Mouse (Mus musculus) limb, embryonic 12.5 days (tissue): ENCODE measurements around the gene Rbm24. TPM values are rescaled to one million over a fixed set of nuclear protein-coding genes. Genes with fewer than 3 reads are reported as not detected.

Experiments used
- ATAC-seq: fragments of 200-750 bp; cut with Nextera tagmentation; 2 replicates; pipeline ENCODE4 v1.8.0; 2017; ENCODE audit warnings: low read depth, moderate TSS enrichment; ENCODE audit not compliant: insufficient number of reproducible peaks, insufficient read depth, low FRiP score, low TSS enrichment
- H3K27ac ChIP-seq: fragments of 300-500 bp; sonication (generic); 2 replicates; pipeline ENCODE4 v1.5.1; 2016; ENCODE audit warnings: mild to moderate bottlenecking, moderate library complexity
- H3K27me3 ChIP-seq: fragments of 300-500 bp; sonication (generic); 2 replicates; pipeline ENCODE4 v1.6.1; 2016; ENCODE audit warnings: mild to moderate bottlenecking, moderate library complexity
- H3K36me3 ChIP-seq: fragments of 300-500 bp; sonication (generic); 2 replicates; pipeline ENCODE4 v1.6.1; 2016; ENCODE audit warnings: mild to moderate bottlenecking, moderate library complexity
- H3K4me1 ChIP-seq: fragments of 300-500 bp; sonication (generic); replicated peaks from 2 replicates; pipeline ENCODE4 v1.6.1; 2016
- H3K4me2 ChIP-seq: fragments of 300-500 bp; sonication (generic); 2 replicates; pipeline ENCODE4 v1.6.1; 2016; ENCODE audit warnings: mild to moderate bottlenecking, moderate library complexity
- H3K4me3 ChIP-seq: fragments of 300-500 bp; sonication (generic); replicated peaks from 2 replicates; pipeline ENCODE4 v1.5.1; 2016; ENCODE audit warnings: mild to moderate bottlenecking
- H3K9ac ChIP-seq: fragments of 300-500 bp; sonication (generic); replicated peaks from 2 replicates; pipeline ENCODE4 v1.6.1; 2016; ENCODE audit warnings: mild to moderate bottlenecking, moderate library complexity
- H3K9me3 ChIP-seq: fragments of 300-500 bp; sonication (generic); 2 replicates; pipeline ENCODE4 v1.6.1; 2016; ENCODE audit warnings: mild to moderate bottlenecking, moderate library complexity
- WGBS: fragments of 180-500 bp; shearing (Covaris S2); methylation state at CpG from one replicate; pipeline ENCODE4 v1.1.7; 2016; 5-methylcytosine and 5-hydroxymethylcytosine counted together
- polyA plus RNA-seq: library from polyadenylated mRNA; unstranded; fragments of >200 nt; fragmentation: Nextera tagmentation; extraction: Ambion mirVana; gene quantifications from 2 replicates; pipeline ENCODE4 v1.2.1, GENCODE M21; 2016

Rbm24 gene
- 3.9 and 8.5 TPM in 2 replicates for polyA plus RNA-seq

DNA sequence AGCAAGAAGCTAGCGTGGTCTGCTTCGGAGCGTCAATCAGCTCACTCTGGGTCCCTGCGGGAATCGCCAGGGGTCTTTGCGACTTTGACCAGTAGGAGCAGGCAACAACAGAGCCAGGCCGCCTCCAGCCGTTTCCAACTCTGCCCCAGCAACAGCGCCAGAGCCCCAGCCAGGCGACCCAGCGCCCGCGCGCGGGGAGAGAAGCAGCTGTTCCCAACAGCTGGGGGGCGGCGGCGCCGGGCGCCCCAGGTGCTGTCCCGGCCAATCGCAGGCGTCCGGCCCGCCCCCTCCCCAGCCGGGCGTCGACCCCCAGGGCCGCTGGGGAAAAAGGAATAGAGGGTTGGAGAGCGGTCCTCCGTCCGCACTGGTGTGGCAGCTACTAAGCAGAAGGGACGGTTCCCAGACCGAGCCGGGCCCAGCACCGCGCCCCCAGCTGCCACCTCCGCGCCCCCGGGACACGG lies at the start of gene Rbm24:
Gene Rbm24, plus strand, starts transcription at position 294 of the 461 bp plus-strand sequence.
- WGBS: under 1% methylated on average over 41 of the region's 41 CpGs
- Histone ChIP-seq H3K4me2 (peak within 1 kb of the TSS; percentile 90), H3K9ac (peak within 1 kb of the TSS; percentile 67), H3K4me1 (0 out of 2 replicates have a peak, but pooled peaks cover 6% of the 10 kb centered on the region), H3K36me3 (no peaks in the 10 kb centered on the region), H3K27me3 (peaks cover 15% of the 10 kb centered on the region), H3K9me3 (no peaks in the 10 kb centered on the region), H3K27ac (no peak within 1 kb of the TSS), H3K4me3 (peak within 1 kb of the TSS; percentile 61)
- peak; percentile 85 for ATAC-seq

DNA sequence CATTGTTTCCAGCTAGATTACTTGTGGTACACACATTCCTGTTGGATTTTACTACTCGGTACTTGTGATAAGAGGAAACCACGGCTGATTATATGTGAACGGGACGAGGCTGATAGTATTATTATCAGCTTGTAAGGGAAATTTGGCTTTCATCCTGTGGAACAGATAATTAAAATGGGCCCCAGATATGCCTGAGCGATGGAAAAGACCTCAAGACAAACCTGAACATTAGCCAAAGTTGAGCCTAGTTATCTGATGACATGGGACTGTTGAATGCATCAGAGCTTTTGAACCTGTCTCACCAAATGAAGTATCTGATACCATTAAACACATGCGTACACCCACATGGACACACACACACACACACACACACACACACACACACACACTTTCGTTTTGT lies 45.4 kb upstream of the Rbm24 start:
- no peak for ATAC-seq
- Histone ChIP-seq H3K36me3 (no peaks in the 10 kb centered on the region), H3K27ac (no peak overlapping the region), H3K4me2 (no peak overlapping the region), H3K27me3 (no peaks in the 10 kb centered on the region), H3K9me3 (no peaks in the 10 kb centered on the region), H3K9ac (no peak overlapping the region), H3K4me3 (no peak overlapping the region), H3K4me1 (no peaks in the 10 kb centered on the region)
- 84% methylated on average over 7 of the region's 7 CpGs for WGBS

DNA sequence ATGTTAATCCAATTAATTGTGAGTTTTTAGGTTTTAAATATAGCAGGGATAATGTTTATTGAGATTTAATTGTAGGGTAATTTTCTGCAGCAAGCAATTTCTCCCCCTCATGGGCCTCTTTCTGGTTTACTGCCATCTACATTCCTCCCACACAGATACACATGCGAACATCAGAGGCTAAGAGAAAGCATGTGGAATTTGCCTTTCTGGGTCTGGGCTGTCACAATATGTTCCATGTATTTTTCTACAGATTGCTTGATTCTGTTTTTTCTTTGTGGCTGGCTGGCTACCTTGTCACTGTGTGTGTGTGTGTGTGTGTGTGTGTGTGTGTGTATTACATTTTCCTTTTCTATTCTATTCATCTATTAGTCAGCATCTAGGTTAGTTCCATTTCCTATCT lies 42.9 kb upstream of the Rbm24 start:
- Histone ChIP-seq H3K9ac (no peak overlapping the region), H3K4me3 (no peak overlapping the region), H3K36me3 (no peaks in the 10 kb centered on the region), H3K4me2 (no peak overlapping the region), H3K27me3 (no peaks in the 10 kb centered on the region), H3K9me3 (no peaks in the 10 kb centered on the region), H3K27ac (no peak overlapping the region), H3K4me1 (no peaks in the 10 kb centered on the region)
- 76% methylated on average over 1 of the region's 1 CpGs for WGBS
- no peak for ATAC-seq

DNA sequence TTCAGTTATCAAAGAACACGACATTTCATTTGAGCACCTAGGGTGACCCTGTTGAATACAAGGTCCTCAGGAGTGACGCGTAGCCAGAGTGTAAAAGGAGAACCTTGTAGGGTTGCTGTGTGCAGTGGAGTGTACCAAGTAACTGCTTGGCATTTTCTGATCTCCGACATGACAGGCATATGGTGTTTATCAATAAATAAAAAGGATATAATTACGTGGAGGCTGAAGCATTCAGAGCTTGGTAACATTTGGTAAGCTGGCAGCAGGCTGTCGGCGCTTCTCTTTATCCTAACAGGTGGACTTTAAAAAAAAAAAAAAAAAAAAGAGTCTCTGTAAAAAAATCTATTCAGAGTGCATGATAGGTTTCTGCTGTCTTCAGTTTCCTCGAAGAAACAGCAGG lies 30.8 kb upstream of the Rbm24 start:
- no peak overlapping the region for H3K4me3 ChIP-seq
- WGBS: 84% methylated on average over 8 of the region's 8 CpGs

DNA sequence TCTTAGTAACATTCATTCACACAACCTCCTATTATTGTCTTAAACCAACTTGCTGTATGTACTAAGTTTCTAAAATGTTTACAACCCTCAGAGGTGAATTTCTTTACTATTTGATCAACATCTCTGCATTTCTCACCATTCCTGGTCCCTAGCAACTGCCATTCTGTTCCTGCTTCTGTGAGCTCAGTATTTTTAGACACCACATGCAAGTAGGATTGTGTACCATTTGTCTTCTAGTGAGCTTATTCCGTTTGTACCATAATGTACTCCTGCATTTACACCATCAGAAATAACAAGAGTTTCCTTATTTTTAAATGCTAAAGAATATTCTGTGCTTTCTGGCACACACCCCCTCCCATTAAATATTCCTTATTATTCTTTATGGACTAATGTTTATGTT lies 26.6 kb upstream of the Rbm24 start:
- no peaks in the 10 kb centered on the region for H3K27me3 ChIP-seq
- WGBS: 69% methylated on average over 1 of the region's 1 CpGs
- no peak for ATAC-seq

More for the DNA sequence above, 30.8 kb upstream of the Rbm24 start:
- Histone ChIP-seq H3K9me3 (no peaks in the 10 kb centered on the region), H3K4me1 (no peaks in the 10 kb centered on the region), H3K36me3 (no peaks in the 10 kb centered on the region), H3K9ac (no peak overlapping the region), H3K27ac (no peak overlapping the region), H3K27me3 (no peaks in the 10 kb centered on the region), H3K4me2 (no peak overlapping the region)
- no peak for ATAC-seq

DNA sequence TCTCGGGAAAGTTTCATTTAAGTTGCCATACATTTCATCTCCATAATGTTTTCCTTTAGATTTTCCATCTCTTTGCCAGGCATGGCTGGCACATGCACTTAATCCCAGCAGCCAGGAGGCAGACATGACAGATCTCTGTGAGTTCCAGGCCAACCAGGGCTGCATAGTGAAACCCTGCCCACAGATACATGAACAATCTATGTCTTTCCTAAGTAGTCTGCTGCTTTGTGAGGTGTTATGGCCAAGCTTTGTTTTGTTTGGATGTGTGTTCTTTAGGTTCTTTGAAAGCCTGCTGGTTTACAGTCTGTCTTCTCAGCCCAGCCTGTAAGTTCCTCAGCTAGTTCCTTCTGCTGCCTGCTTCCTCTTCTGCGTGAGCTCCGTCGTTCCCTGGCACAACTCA lies 25.3 kb upstream of the Rbm24 start:
- Histone ChIP-seq H3K27me3 (no peaks in the 10 kb centered on the region), H3K4me3 (no peak overlapping the region), H3K4me2 (no peak overlapping the region), H3K9ac (no peak overlapping the region), H3K9me3 (no peaks in the 10 kb centered on the region), H3K27ac (no peak overlapping the region), H3K36me3 (no peaks in the 10 kb centered on the region), H3K4me1 (no peaks in the 10 kb centered on the region)
- no peak for ATAC-seq
- 86% methylated on average over 4 of the region's 4 CpGs for WGBS

More for the DNA sequence above, 26.6 kb upstream of the Rbm24 start:
- H3K36me3 ChIP-seq: no peaks in the 10 kb centered on the region
- no peak overlapping the region for H3K9ac ChIP-seq
- no peaks in the 10 kb centered on the region for H3K9me3 ChIP-seq
- no peak overlapping the region for H3K27ac ChIP-seq
- H3K4me3 ChIP-seq: no peak overlapping the region
- no peak overlapping the region for H3K4me2 ChIP-seq
- H3K4me1 ChIP-seq: no peaks in the 10 kb centered on the region

DNA sequence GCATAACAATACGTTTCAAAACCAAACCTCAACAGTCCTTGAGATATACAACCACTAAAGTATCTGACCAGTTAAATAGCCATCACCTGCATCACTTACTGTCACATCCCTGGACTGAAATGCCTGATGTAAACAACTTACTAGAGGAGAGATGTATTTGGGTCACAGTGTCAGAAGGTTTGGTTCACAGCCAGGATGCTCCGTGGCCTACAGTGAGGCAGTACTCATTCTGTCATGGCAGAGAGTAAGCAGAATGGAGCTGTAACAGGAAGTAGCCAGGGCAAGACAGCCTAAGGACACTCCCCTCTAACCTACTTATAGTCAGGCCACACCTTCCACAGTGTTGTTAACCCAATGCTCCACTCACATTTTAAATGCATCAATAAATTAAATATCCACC lies 24.3 kb upstream of the Rbm24 start:
- no peak overlapping the region for H3K4me2 ChIP-seq

DNA sequence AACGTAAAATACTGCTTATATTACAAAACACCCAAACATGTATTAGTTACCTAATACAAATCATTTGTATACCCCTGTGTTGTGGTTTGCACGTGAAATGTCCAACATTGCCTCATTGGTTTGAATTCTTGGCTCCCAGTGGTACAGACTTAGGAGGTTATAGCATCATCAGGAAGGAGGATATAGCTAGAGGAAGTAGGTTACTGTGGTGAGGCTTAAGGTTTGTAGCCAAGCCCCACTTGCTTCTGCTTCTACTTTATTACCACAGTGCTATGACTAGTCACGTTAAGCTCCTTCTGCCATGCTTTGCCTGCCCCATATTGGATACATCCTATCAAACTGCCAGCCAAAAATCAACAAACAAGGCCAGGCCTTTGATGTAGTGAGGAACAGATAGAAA lies 21.0 kb upstream of the Rbm24 start:
- H3K36me3 ChIP-seq: no peaks in the 10 kb centered on the region
- no peaks in the 10 kb centered on the region for H3K27me3 ChIP-seq
- WGBS: 76% methylated on average over 3 of the region's 3 CpGs
- H3K4me1 ChIP-seq: no peaks in the 10 kb centered on the region
- no peak overlapping the region for H3K4me3 ChIP-seq
- H3K9ac ChIP-seq: no peak overlapping the region
- H3K27ac ChIP-seq: no peak overlapping the region
- H3K9me3 ChIP-seq: no peaks in the 10 kb centered on the region
- no peak overlapping the region for H3K4me2 ChIP-seq
- no peak for ATAC-seq

More for the DNA sequence above, 24.3 kb upstream of the Rbm24 start:
- ATAC-seq: no peak
- Histone ChIP-seq H3K4me3 (no peak overlapping the region), H3K27me3 (no peaks in the 10 kb centered on the region), H3K4me1 (no peaks in the 10 kb centered on the region), H3K36me3 (no peaks in the 10 kb centered on the region), H3K27ac (no peak overlapping the region), H3K9ac (no peak overlapping the region), H3K9me3 (no peaks in the 10 kb centered on the region)
- 84% methylated on average over 2 of the region's 2 CpGs for WGBS

DNA sequence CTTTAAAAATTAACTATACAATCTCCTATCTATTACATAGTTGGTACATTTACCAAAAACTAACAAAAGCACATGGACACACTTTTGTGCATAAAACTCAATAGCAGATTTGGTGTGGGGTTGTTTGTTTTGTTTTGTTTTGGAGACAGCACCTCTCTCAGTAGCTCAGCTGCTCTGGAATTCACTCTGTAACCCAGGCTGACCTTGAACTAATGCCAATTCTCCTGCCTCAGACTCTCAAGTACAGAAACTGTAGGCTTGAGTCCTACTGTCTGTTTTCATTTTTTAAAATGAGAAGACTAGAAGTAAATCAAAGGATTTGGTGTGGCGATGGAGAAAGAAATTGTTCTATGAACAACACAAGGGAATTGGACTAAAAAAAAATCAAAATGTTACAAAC lies 11.1 kb upstream of the Rbm24 start:
- ATAC-seq: no peak
- Histone ChIP-seq H3K9ac (no peak overlapping the region), H3K27ac (no peak overlapping the region), H3K4me1 (no peaks in the 10 kb centered on the region), H3K4me3 (no peak overlapping the region), H3K27me3 (no peaks in the 10 kb centered on the region), H3K9me3 (no peaks in the 10 kb centered on the region), H3K4me2 (no peak overlapping the region), H3K36me3 (no peaks in the 10 kb centered on the region)
- WGBS: 95% methylated on average over 1 of the region's 1 CpGs

DNA sequence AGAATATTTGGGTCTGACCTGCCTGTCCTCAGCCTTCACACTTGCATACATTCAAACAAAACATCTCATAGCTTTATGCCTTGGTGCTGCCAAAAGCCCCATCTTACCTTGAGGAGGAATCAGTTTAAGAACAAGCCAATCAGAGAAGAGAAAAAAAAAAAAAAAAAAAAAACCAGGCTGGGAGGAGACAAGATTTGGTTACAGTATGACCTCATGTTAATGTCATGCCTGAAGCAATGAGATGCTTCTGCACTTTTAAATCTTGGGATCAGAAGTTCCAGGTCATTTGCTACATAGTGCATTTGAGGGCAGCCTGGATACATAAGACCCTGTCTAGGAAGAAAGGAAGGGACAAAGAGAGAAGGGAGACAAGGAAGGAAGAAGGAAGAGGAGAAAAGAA lies 6.0 kb upstream of the Rbm24 start:
- no peak for ATAC-seq
- no peak overlapping the region for H3K9ac ChIP-seq

DNA sequence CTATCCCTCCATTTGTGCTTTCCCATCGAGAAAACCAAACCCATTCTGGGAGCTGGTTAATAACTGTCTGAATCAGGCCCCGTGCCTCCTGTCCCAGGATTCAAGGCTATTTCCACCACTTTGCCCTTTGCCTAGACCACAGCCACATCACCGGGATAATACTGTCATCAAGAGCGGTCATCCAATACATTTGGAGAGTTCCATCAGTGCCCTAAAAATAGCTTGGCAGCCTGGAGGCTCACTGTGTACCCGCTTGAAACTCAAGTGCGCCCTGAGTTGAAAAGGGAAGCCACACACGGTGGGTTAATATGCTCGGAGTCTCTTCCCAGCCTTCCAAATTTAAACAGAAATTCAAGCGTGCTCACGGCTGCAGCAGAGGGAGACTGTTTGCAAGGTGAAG lies 4.6 kb upstream of the Rbm24 start:
- H3K4me1 ChIP-seq: 0 out of 2 replicates have a peak, but pooled peaks cover 4% of the 10 kb centered on the region
- H3K27me3 ChIP-seq: peaks cover 3% of the 10 kb centered on the region; the same call in 1 of the 2 replicates
- ATAC-seq: no peak
- H3K36me3 ChIP-seq: no peaks in the 10 kb centered on the region
- no peak overlapping the region for H3K4me3 ChIP-seq
- H3K4me2 ChIP-seq: no peak overlapping the region
- no peak overlapping the region for H3K27ac ChIP-seq
- 75% methylated on average over 10 of the region's 10 CpGs for WGBS
- no peaks in the 10 kb centered on the region for H3K9me3 ChIP-seq
- no peak overlapping the region for H3K9ac ChIP-seq

More for the DNA sequence above, 6.0 kb upstream of the Rbm24 start:
- H3K4me1 ChIP-seq: no peaks in the 10 kb centered on the region
- H3K4me2 ChIP-seq: no peak overlapping the region
- no peaks in the 10 kb centered on the region for H3K36me3 ChIP-seq
- H3K9me3 ChIP-seq: no peaks in the 10 kb centered on the region
- H3K4me3 ChIP-seq: no peak overlapping the region
- no peak overlapping the region for H3K27ac ChIP-seq
- no peaks in the 10 kb centered on the region for H3K27me3 ChIP-seq

DNA sequence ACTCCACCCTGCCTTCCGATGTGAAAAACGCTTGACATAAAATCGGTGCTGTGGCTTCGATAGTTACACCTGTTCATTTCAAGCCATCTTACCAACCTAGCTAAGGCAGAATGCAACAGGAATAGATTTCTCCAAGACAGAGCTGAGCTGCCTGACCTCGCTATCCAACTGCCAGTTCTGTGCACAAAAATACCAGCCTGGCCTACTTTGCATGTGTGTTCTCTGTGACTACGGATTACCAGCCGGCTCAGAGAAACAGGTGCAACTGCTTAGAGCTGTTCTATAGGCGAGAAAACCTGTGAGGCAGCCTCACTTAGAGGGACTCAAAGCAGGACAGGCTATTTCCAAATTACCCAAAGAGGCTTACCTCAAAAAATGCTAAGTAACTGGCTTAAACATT lies 4.2 kb upstream of the Rbm24 start:
- no peak overlapping the region for H3K4me3 ChIP-seq
- H3K27ac ChIP-seq: no peak overlapping the region
- no peak for ATAC-seq
- no peak overlapping the region for H3K9ac ChIP-seq
- H3K4me1 ChIP-seq: 0 out of 2 replicates have a peak, but pooled peaks cover 4% of the 10 kb centered on the region
- peaks cover 4% of the 10 kb centered on the region; the same call in 1 of the 2 replicates for H3K27me3 ChIP-seq
- H3K4me2 ChIP-seq: no peak overlapping the region
- no peaks in the 10 kb centered on the region for H3K9me3 ChIP-seq
- no peaks in the 10 kb centered on the region for H3K36me3 ChIP-seq
- WGBS: 70% methylated on average over 8 of the region's 8 CpGs
